Mouse (Mus musculus) G1E (cell line): ENCODE measurements around the gene Gm28778.
"Not testable (repeated sequence)": the region's sequence is repeated elsewhere in the genome, so short reads cannot be mapped to it uniquely, and the experiment has no call there.

Experiments
- CTCF ChIP-seq: IDR thresholded peaks from 2 replicates; pipeline ENCODE4 v1.5.1; 2012; ENCODE audit warnings: low read depth, low read length, inconsistent platforms, mixed read lengths
- GATA1 ChIP-seq: IDR thresholded peaks from 2 replicates; pipeline ENCODE4 v1.6.1; 2012; ENCODE audit warnings: borderline replicate concordance, low read length, inconsistent platforms, mixed read lengths
- POLR2AphosphoS5 ChIP-seq: IDR thresholded peaks from 2 replicates; pipeline ENCODE4 v1.6.1; 2012; ENCODE audit warnings: low read depth, low read length, inconsistent platforms; ENCODE audit not compliant: insufficient replicate concordance
- TAL1 ChIP-seq: conservative IDR thresholded peaks from 2 replicates; pipeline ENCODE4 v1.6.1; 2012; ENCODE audit warnings: low read depth, low read length, inconsistent platforms, mixed read lengths

GRCm38 (mm10) chr1:53333527-53333926, 36.6 kb downstream of the Gm28778 start:
- not testable (repeated sequence) for TF ChIP-seq CTCF, TAL1, GATA1, POLR2AphosphoS5
